Mouse (Mus musculus): ENCODE data around the gene Wdr25. TPM values are rescaled to one million over a fixed set of nuclear protein-coding genes. Genes with fewer than 3 reads are reported as not detected.

The Wdr25 gene
- polyA plus RNA-seq, 1 experiment from 2014 or later, result 6.8 TPM

DNA sequence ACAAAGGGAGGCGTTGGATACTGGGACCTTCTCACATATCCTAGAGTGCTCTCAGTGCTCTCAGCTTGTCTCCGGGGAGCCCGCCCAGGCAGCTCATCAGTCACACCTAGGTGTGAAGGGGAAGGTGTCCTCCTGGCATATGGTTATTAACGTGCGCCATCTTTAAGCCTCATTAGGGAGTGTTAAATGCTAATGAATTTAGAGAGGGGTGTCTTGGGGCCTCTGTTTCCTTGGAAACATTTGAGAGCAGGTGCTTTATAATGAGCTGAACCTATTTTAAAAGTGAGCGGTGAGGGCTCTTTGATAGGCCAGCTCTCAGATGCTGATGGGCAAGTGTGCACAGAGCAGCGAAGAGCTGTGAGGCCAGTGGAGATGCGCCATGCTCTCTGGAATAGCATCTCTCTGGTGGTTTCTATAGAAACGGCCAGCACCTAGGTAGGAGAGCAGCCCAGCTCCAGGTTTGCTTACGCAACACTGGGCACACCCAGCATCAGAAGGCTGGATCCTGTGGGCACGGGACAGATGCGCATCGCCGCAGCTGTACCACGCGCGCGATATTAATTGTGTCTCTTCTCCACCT is 116.7 kb downstream of the Wdr25 start:
- no peaks in the 10 kb centered on the region for H3K9me3 ChIP-seq (ENCODE audit: control insufficient read depth, low read depth, low read length)
- H3K27ac ChIP-seq (ENCODE audit: low read length), result no peak overlapping the region
- no peak for ATAC-seq (ENCODE audit: insufficient number of reproducible peaks, insufficient read depth, low FRiP score, low read depth)
- no peaks in the 10 kb centered on the region for H3K27me3 ChIP-seq (ENCODE audit: control insufficient read depth, insufficient read depth, low read length)
- H3K4me1 ChIP-seq (ENCODE audit: control insufficient read depth, insufficient read depth, low read length), result no peaks in the 10 kb centered on the region
- no peak overlapping the region for H3K4me2 ChIP-seq (replicated peaks; ENCODE audit: low read depth, low read length)
- WGBS, result 77% methylated on average over 18 of the region's 18 CpGs
- H3K9ac ChIP-seq (replicated peaks; ENCODE audit: low read depth, low read length), result no peak overlapping the region
- H3K4me3 ChIP-seq (ENCODE audit: low read depth, low read length), result no peak overlapping the region
- no peaks in the 10 kb centered on the region for H3K36me3 ChIP-seq (ENCODE audit: control insufficient read depth, insufficient read depth, low read length)

GRCm38 (mm10) chr12:109022181-109022691 is 128.8 kb downstream of the Wdr25 start:
- no peaks in the 10 kb centered on the region for H3K9me3 ChIP-seq (ENCODE audit: control insufficient read depth, low read depth, low read length)
- no peaks in the 10 kb centered on the region for H3K36me3 ChIP-seq (ENCODE audit: control insufficient read depth, insufficient read depth, low read length)
- H3K9ac ChIP-seq (replicated peaks; ENCODE audit: low read depth, low read length), result no peak overlapping the region
- WGBS, result 77% methylated on average over 10 of the region's 10 CpGs
- H3K27ac ChIP-seq (ENCODE audit: low read length), result no peak overlapping the region
- H3K4me1 ChIP-seq (ENCODE audit: control insufficient read depth, insufficient read depth, low read length), result no peaks in the 10 kb centered on the region
- ATAC-seq (ENCODE audit: insufficient number of reproducible peaks, insufficient read depth, low FRiP score, low read depth), result no peak
- no peak overlapping the region for H3K4me3 ChIP-seq (ENCODE audit: low read depth, low read length)
- H3K27me3 ChIP-seq (ENCODE audit: control insufficient read depth, insufficient read depth, low read length), result no peaks in the 10 kb centered on the region
- no peak overlapping the region for H3K4me2 ChIP-seq (replicated peaks; ENCODE audit: low read depth, low read length)

DNA sequence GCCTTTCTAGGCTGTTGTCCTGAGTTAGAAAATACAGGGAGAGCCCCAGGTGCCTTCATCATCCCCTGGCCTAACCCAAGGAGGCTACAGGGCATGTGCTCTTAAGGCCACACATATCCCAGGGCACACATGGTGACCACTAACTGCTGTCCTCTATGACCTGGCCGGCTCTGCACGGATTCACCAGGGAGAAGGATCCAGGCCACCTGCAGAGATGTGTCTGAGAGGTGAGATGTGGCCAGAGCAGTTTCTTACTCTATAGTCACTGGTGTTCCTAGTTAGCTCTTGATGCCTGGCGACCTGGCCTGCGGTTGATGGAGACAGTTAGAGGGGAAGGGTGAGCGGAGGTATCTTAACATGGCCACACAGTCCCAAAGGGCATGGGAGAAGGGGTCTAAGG is 129.5 kb downstream of the Wdr25 start:
- no peak overlapping the region for H3K9ac ChIP-seq (replicated peaks; ENCODE audit: low read depth, low read length)
- H3K4me3 ChIP-seq (ENCODE audit: low read depth, low read length), result no peak overlapping the region
- no peak overlapping the region for H3K4me2 ChIP-seq (replicated peaks; ENCODE audit: low read depth, low read length)
- ATAC-seq (ENCODE audit: insufficient number of reproducible peaks, insufficient read depth, low FRiP score, low read depth), result no peak
- no peaks in the 10 kb centered on the region for H3K9me3 ChIP-seq (ENCODE audit: control insufficient read depth, low read depth, low read length)
- H3K27me3 ChIP-seq (ENCODE audit: control insufficient read depth, insufficient read depth, low read length), result no peaks in the 10 kb centered on the region
- H3K36me3 ChIP-seq (ENCODE audit: control insufficient read depth, insufficient read depth, low read length), result no peaks in the 10 kb centered on the region
- 83% methylated on average over 5 of the region's 5 CpGs for WGBS
- H3K27ac ChIP-seq (ENCODE audit: low read length), result no peak overlapping the region
- no peaks in the 10 kb centered on the region for H3K4me1 ChIP-seq (ENCODE audit: control insufficient read depth, insufficient read depth, low read length)

- WGBS, result 62% methylated on average over 9 of the region's 9 CpGs
- H3K4me2 ChIP-seq (replicated peaks; ENCODE audit: low read depth, low read length), result no peak overlapping the region
- no peak for ATAC-seq (ENCODE audit: insufficient number of reproducible peaks, insufficient read depth, low FRiP score, low read depth)
- no peak overlapping the region for H3K4me3 ChIP-seq (ENCODE audit: low read depth, low read length)
- H3K9me3 ChIP-seq (ENCODE audit: control insufficient read depth, low read depth, low read length), result no peaks in the 10 kb centered on the region
- H3K27me3 ChIP-seq (ENCODE audit: control insufficient read depth, insufficient read depth, low read length), result no peaks in the 10 kb centered on the region
- no peak overlapping the region for H3K9ac ChIP-seq (replicated peaks; ENCODE audit: low read depth, low read length)
- H3K4me1 ChIP-seq (ENCODE audit: control insufficient read depth, insufficient read depth, low read length), result no peaks in the 10 kb centered on the region
- no peaks in the 10 kb centered on the region for H3K36me3 ChIP-seq (ENCODE audit: control insufficient read depth, insufficient read depth, low read length)
- H3K27ac ChIP-seq (ENCODE audit: low read length), result no peak overlapping the region
These were observed 130.3 kb downstream of the Wdr25 start for GRCm38 (mm10) chr12:109023780-109024179.

GRCm38 (mm10) chr12:109037026-109037425 is 143.6 kb downstream of the Wdr25 start:
- Histone ChIP-seq H3K4me3 (ENCODE audit: low read depth, low read length) (no peak overlapping the region), H3K27me3 (ENCODE audit: control insufficient read depth, insufficient read depth, low read length) (0 out of 2 replicates have a peak, but pooled peaks cover 4% of the 10 kb centered on the region), H3K4me1 (ENCODE audit: control insufficient read depth, insufficient read depth, low read length) (no peaks in the 10 kb centered on the region), H3K9ac (replicated peaks; ENCODE audit: low read depth, low read length) (no peak overlapping the region), H3K4me2 (replicated peaks; ENCODE audit: low read depth, low read length) (no peak overlapping the region), H3K27ac (ENCODE audit: low read length) (no peak overlapping the region), H3K36me3 (ENCODE audit: control insufficient read depth, insufficient read depth, low read length) (no peaks in the 10 kb centered on the region), H3K9me3 (ENCODE audit: control insufficient read depth, low read depth, low read length) (peaks cover 7% of the 10 kb centered on the region; the same call in 1 of the 2 replicates)
- no peak for ATAC-seq (ENCODE audit: insufficient number of reproducible peaks, insufficient read depth, low FRiP score, low read depth)
- 82% methylated on average over 2 of the region's 2 CpGs for WGBS

DNA sequence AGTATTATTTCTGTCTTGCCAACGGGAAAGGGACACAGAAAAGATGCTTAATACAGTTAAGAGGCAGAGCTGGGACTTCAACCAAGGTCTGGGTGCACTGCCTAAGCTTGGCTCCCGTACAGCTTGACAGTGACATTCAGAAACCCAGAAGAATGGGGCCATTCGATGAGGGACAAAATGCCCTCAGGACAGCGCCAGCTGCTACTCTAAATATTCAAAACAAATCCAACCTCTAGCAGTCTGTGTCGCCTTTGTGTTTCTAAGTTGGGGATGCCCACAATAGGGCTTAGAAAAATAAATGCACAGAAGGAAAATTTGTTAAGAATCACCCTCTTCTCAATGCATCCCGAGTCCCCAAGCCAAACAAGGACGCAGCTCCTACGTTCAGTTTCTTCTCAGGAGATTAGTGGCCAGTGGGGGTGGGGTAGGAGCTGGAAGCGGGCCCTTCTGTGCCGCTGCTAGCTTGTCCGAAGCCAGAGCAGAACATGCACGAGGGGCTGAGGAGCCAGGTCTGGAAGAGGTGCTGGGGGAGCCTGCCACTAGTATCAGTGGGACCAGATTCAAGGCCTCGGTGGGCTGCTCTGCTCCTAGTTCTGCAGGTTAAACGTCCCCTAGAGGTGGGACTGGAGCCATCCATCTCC is 144.9 kb downstream of the Wdr25 start:
- Histone ChIP-seq H3K9me3 (ENCODE audit: control insufficient read depth, low read depth, low read length) (peaks cover 7% of the 10 kb centered on the region; the same call in 1 of the 2 replicates), H3K4me3 (ENCODE audit: low read depth, low read length) (no peak overlapping the region), H3K4me2 (replicated peaks; ENCODE audit: low read depth, low read length) (no peak overlapping the region), H3K36me3 (ENCODE audit: control insufficient read depth, insufficient read depth, low read length) (no peaks in the 10 kb centered on the region), H3K27me3 (ENCODE audit: control insufficient read depth, insufficient read depth, low read length) (0 out of 2 replicates have a peak, but pooled peaks cover 4% of the 10 kb centered on the region), H3K27ac (ENCODE audit: low read length) (no peak overlapping the region), H3K9ac (replicated peaks; ENCODE audit: low read depth, low read length) (no peak overlapping the region), H3K4me1 (ENCODE audit: control insufficient read depth, insufficient read depth, low read length) (no peaks in the 10 kb centered on the region)
- no peak for ATAC-seq (ENCODE audit: insufficient number of reproducible peaks, insufficient read depth, low FRiP score, low read depth)
- WGBS, result 55% methylated on average over 14 of the region's 14 CpGs

DNA sequence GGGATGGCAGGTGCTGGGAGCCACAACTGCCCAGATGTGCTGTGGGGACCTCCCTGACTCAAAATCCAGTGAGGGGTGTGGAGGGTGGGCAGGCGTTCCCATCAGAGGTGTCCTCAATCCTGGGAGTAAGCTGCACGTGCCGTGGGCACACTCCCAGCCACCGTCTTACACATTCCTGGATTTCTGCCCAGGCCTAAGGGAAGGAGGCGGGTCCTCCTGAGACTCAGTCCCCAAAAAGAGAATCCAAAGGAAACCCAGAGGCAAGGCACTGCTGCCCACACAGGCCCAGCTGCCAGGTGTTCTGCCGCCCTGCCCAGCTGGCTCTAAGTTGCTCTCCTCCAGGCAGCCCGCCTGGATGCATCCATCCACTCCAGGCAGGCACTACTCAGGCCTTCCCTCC is 145.9 kb downstream of the Wdr25 start:
- 57% methylated on average over 7 of the region's 7 CpGs for WGBS
- Histone ChIP-seq H3K4me1 (ENCODE audit: control insufficient read depth, insufficient read depth, low read length) (no peaks in the 10 kb centered on the region), H3K27ac (ENCODE audit: low read length) (no peak overlapping the region), H3K9me3 (ENCODE audit: control insufficient read depth, low read depth, low read length) (no peaks in the 10 kb centered on the region; the same call in 1 of the 2 replicates), H3K9ac (replicated peaks; ENCODE audit: low read depth, low read length) (no peak overlapping the region), H3K36me3 (ENCODE audit: control insufficient read depth, insufficient read depth, low read length) (no peaks in the 10 kb centered on the region), H3K4me2 (replicated peaks; ENCODE audit: low read depth, low read length) (no peak overlapping the region), H3K4me3 (ENCODE audit: low read depth, low read length) (no peak overlapping the region), H3K27me3 (ENCODE audit: control insufficient read depth, insufficient read depth, low read length) (no peaks in the 10 kb centered on the region)
- ATAC-seq (ENCODE audit: insufficient number of reproducible peaks, insufficient read depth, low FRiP score, low read depth), result no peak

GRCm38 (mm10) chr12:109044497-109044896 is 151.1 kb downstream of the Wdr25 start:
- 0 out of 2 replicates have a peak, but pooled peaks have one; percentile 23 for ATAC-seq (ENCODE audit: insufficient number of reproducible peaks, insufficient read depth, low FRiP score, low read depth)
- H3K4me1 ChIP-seq (ENCODE audit: control insufficient read depth, insufficient read depth, low read length), result no peaks in the 10 kb centered on the region
- 25% methylated on average over 5 of the region's 5 CpGs for WGBS
- H3K27me3 ChIP-seq (ENCODE audit: control insufficient read depth, insufficient read depth, low read length), result no peaks in the 10 kb centered on the region
- no peak overlapping the region for H3K4me3 ChIP-seq (ENCODE audit: low read depth, low read length)
- no peak overlapping the region for H3K4me2 ChIP-seq (replicated peaks; ENCODE audit: low read depth, low read length)
- no peak overlapping the region for H3K9ac ChIP-seq (replicated peaks; ENCODE audit: low read depth, low read length)
- H3K9me3 ChIP-seq (ENCODE audit: control insufficient read depth, low read depth, low read length), result no peaks in the 10 kb centered on the region
- no peak overlapping the region for H3K27ac ChIP-seq (ENCODE audit: low read length)
- H3K36me3 ChIP-seq (ENCODE audit: control insufficient read depth, insufficient read depth, low read length), result no peaks in the 10 kb centered on the region
